Mouse (Mus musculus) stomach, postnatal 0 days (tissue): Measurements from ENCODE around the gene Scml4.

Experiments used
- CTCF ChIP-seq: IDR thresholded peaks from 2 replicates; pipeline ENCODE4 v1.5.1; 2016; ENCODE audit warnings: antibody characterized with exemption, low read depth, mild to moderate bottlenecking, moderate library complexity
- EP300 ChIP-seq: optimal IDR thresholded peaks from 2 replicates; pipeline ENCODE3; 2016; ENCODE audit warnings: antibody characterized with exemption

- TF ChIP-seq CTCF (no peak), EP300 (no peak)
These were observed 16.0 kb downstream of the Scml4 start for GRCm38 (mm10) chr10:42876172-42876571.
